Mouse (Mus musculus): ENCODE measurements around the gene Tmc8. TPM values are rescaled to one million over a fixed set of nuclear protein-coding genes. Genes with fewer than 3 reads are reported as not detected.

Gene Tmc8
- polyA plus RNA-seq, 1 experiment from 2014 or later, result 5.2 TPM

- DNase-seq (ENCODE audit: low spot score), result no peak
These were observed 56.7 kb downstream of the Tmc8 start for GRCm38 (mm10) chr11:117838572-117838971.

DNA sequence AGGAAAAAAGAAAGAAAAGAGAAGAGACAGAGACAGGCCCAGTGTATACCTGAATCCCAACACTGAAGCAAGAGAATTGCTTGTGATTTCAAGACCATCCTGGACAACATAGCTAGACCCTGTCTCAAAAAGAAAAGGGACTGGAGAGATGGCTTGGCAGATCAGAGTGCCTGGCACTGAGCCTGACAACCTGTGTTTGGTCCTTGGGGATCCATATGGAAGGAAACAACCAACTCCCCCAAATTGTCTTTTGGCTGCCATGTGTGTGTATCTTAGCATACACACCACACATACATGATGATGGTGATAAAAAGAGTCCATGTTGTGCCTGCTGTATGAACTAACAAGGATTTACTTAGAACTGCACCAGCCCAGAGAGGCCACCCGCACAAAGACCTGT lies 57.1 kb downstream of the Tmc8 start:
- no peaks in the 10 kb centered on the region for H3K9me3 ChIP-seq (ENCODE audit: control insufficient read depth, low read length)
- no peak for DNase-seq (ENCODE audit: low spot score)
- peak overlapping the region; percentile 16; the same call in 1 of the 2 replicates for H3K27ac ChIP-seq (ENCODE audit: low read depth)
- H3K4me1 ChIP-seq (replicated peaks; ENCODE audit: control insufficient read depth, insufficient read depth, low read length), result no peaks in the 10 kb centered on the region
- H3K4me3 ChIP-seq (ENCODE audit: low read depth, low read length), result no peak overlapping the region
- WGBS, result 84% methylated on average over 1 of the region's 1 CpGs
- no peak overlapping the region for H3K9ac ChIP-seq (ENCODE audit: low read length)
- no peak for ATAC-seq (replicated peaks; ENCODE audit: low FRiP score, low TSS enrichment, low read depth)
- no peak overlapping the region for H3K4me2 ChIP-seq (ENCODE audit: low read length)
- H3K27me3 ChIP-seq (replicated peaks; ENCODE audit: control insufficient read depth, insufficient read depth, low read length), result no peaks in the 10 kb centered on the region
- H3K36me3 ChIP-seq (ENCODE audit: control insufficient read depth, insufficient read depth, low read length), result no peaks in the 10 kb centered on the region

More at GRCm38 (mm10) chr11:117838572-117838971, 56.7 kb downstream of the Tmc8 start:
- H3K27me3 ChIP-seq (replicated peaks; ENCODE audit: control insufficient read depth, insufficient read depth, low read length), result no peaks in the 10 kb centered on the region
- H3K4me2 ChIP-seq (ENCODE audit: low read length), result no peak overlapping the region
- no peaks in the 10 kb centered on the region for H3K4me1 ChIP-seq (replicated peaks; ENCODE audit: control insufficient read depth, insufficient read depth, low read length)
- no peak overlapping the region for H3K4me3 ChIP-seq (ENCODE audit: low read depth, low read length)
- peak overlapping the region; percentile 16; the same call in 1 of the 2 replicates for H3K27ac ChIP-seq (ENCODE audit: low read depth)
- 0 out of 2 replicates have a peak, but pooled peaks have one; percentile 16 for ATAC-seq (replicated peaks; ENCODE audit: low FRiP score, low TSS enrichment, low read depth)
- no peaks in the 10 kb centered on the region for H3K36me3 ChIP-seq (ENCODE audit: control insufficient read depth, insufficient read depth, low read length)
- H3K9ac ChIP-seq (ENCODE audit: low read length), result no peak overlapping the region
- no peaks in the 10 kb centered on the region for H3K9me3 ChIP-seq (ENCODE audit: control insufficient read depth, low read length)
- WGBS, result 57% methylated on average over 2 of the region's 2 CpGs

GRCm38 (mm10) chr11:117840910-117841309 lies 59.0 kb downstream of the Tmc8 start:
- H3K27me3 ChIP-seq (replicated peaks; ENCODE audit: control insufficient read depth, insufficient read depth, low read length), result no peaks in the 10 kb centered on the region
- no peak for DNase-seq (ENCODE audit: low spot score)
- H3K9ac ChIP-seq (ENCODE audit: low read length), result no peak overlapping the region
- H3K36me3 ChIP-seq (ENCODE audit: control insufficient read depth, insufficient read depth, low read length), result no peaks in the 10 kb centered on the region
- no peak overlapping the region for H3K4me2 ChIP-seq (ENCODE audit: low read length)
- no peak overlapping the region for H3K27ac ChIP-seq (ENCODE audit: low read depth)
- 40% methylated on average over 1 of the region's 1 CpGs for WGBS
- no peak overlapping the region for H3K4me3 ChIP-seq (ENCODE audit: low read depth, low read length)
- no peaks in the 10 kb centered on the region for H3K4me1 ChIP-seq (replicated peaks; ENCODE audit: control insufficient read depth, insufficient read depth, low read length)
- no peaks in the 10 kb centered on the region for H3K9me3 ChIP-seq (ENCODE audit: control insufficient read depth, low read length)
- no peak for ATAC-seq (replicated peaks; ENCODE audit: low FRiP score, low TSS enrichment, low read depth)

Other genes with a start within 250 kb of the Tmc8 start
- 12.6 and 13.8 TPM in 2 replicates for gene Tnrc6c, start 127.8 kb upstream of the Tmc8 start, polyA plus RNA-seq (2014; fragmentation: Nextera tagmentation; extraction: Ambion mirVana)
- gene Tmc6, start 122 bp downstream of the Tmc8 start, polyA plus RNA-seq (2014; fragmentation: Nextera tagmentation; extraction: Ambion mirVana), result 20.7 and 26.1 TPM in 2 replicates
- 0.28 TPM in 2 replicates for gene 6030468B19Rik, start 15.6 kb downstream of the Tmc8 start, polyA plus RNA-seq (2014; fragmentation: Nextera tagmentation; extraction: Ambion mirVana)
- 0.83 TPM in 1 of 2 replicates, not detected in the other for gene Gm20708, start 27.6 kb downstream of the Tmc8 start, polyA plus RNA-seq (2014; fragmentation: Nextera tagmentation; extraction: Ambion mirVana)
- 145 TPM in 2 replicates for gene Syngr2, start 27.6 kb downstream of the Tmc8 start, polyA plus RNA-seq (2014; fragmentation: Nextera tagmentation; extraction: Ambion mirVana)
- 6.6 and 7.0 TPM in 2 replicates for gene Afmid, start 43.8 kb downstream of the Tmc8 start, polyA plus RNA-seq (2014; fragmentation: Nextera tagmentation; extraction: Ambion mirVana)
- gene Tk1, start 44.0 kb downstream of the Tmc8 start, polyA plus RNA-seq (2014; fragmentation: Nextera tagmentation; extraction: Ambion mirVana), result 159 and 163 TPM in 2 replicates
- gene Birc5, start 67.2 kb downstream of the Tmc8 start, polyA plus RNA-seq (2014; fragmentation: Nextera tagmentation; extraction: Ambion mirVana), result 337 and 340 TPM in 2 replicates
- gene Tmem235, start 78.7 kb downstream of the Tmc8 start, polyA plus RNA-seq (2014; fragmentation: Nextera tagmentation; extraction: Ambion mirVana), result not detected in 2 replicates
- gene Tha1, start 91.4 kb downstream of the Tmc8 start, polyA plus RNA-seq (2014; fragmentation: Nextera tagmentation; extraction: Ambion mirVana), result 4.5 and 5.1 TPM in 2 replicates
- 8.1 and 8.7 TPM in 2 replicates for gene Socs3, start 188.0 kb downstream of the Tmc8 start, polyA plus RNA-seq (2014; fragmentation: Nextera tagmentation; extraction: Ambion mirVana)
- 31.6 and 33.8 TPM in 2 replicates for gene Pgs1, start 204.2 kb downstream of the Tmc8 start, polyA plus RNA-seq (2014; fragmentation: Nextera tagmentation; extraction: Ambion mirVana)